Mouse (Mus musculus) erythroblast, embryonic 14.5 days (primary cell): ENCODE measurements around the gene Acer3. TPM values are rescaled to one million over a fixed set of nuclear protein-coding genes. Genes with fewer than 3 reads are reported as not detected.

Experiments used
- H3K27me3 ChIP-seq: 2 replicates; pipeline ENCODE4 v1.6.1; 2012; ENCODE audit warnings: inconsistent platforms; ENCODE audit not compliant: control insufficient read depth
- H3K36me3 ChIP-seq: 2 replicates; pipeline ENCODE4 v1.6.1; 2012; ENCODE audit warnings: mild to moderate bottlenecking, inconsistent platforms; ENCODE audit not compliant: control insufficient read depth
- H3K4me1 ChIP-seq: 2 replicates; pipeline ENCODE4 v1.6.1; 2012; ENCODE audit warnings: inconsistent platforms; ENCODE audit not compliant: control insufficient read depth
- H3K4me3 ChIP-seq: replicated peaks from 2 replicates; pipeline ENCODE3; 2012; ENCODE audit warnings: moderate library complexity, mild to moderate bottlenecking, inconsistent platforms
- H3K9me3 ChIP-seq: 2 replicates; pipeline ENCODE4 v1.6.1; 2012; ENCODE audit warnings: low read length, inconsistent platforms, mixed read lengths; ENCODE audit not compliant: control insufficient read depth
- GATA1 ChIP-seq: IDR thresholded peaks from 2 replicates; pipeline ENCODE4 v1.6.1; 2012; ENCODE audit warnings: low read length, inconsistent platforms, mixed read lengths
- TAL1 ChIP-seq: IDR thresholded peaks from 3 replicates; pipeline ENCODE4 v1.6.1; 2012; ENCODE audit warnings: low read length, inconsistent platforms, mixed read lengths
- polyA plus RNA-seq: library from polyadenylated mRNA; stranded (reverse); fragments of >175 nt; gene quantifications from 2 replicates; pipeline ENCODE4 v1.2.3, GENCODE M21; 2012

Gene Acer3
- polyA plus RNA-seq, 1 experiment, result 0.15 TPM

DNA sequence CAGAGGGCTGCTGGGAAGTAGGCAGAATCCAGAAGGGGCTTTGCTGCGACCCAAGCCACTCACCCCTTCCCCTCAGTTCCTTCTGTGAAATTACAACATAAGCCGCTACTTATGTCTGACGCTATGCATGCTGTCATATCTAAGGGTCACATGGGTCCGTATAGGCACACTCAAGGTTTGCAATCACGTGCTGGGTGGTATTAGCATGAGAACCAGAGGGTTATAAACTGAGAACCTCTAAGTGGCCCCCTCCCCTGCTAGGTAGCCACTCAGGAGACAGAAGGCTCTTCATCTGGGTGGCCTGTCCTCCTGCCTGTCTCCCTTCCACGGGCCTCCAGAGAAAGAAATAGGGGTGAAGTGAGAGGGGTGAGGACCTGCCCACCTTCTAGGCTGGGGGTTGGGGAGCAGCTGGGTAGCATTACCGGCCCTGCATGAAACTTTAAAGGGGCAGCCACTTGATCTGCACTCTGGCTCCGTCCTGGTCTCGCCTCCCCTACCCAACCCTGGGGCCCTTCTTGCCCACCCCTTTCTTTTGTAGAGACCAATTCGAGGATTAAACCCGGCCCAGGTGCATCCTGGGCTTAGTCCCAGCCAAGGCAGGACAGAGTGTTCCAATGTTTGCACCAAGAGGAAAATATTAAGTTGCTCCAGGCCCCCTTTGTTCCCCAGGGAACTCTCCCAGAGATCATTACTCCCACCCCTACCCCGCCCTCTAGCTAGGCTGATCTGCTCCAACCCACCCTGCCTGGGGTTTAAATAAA, 33.3 kb upstream of the Acer3 start:
- Histone ChIP-seq H3K4me1 (no peaks in the 10 kb centered on the region), H3K4me3 (no peak overlapping the region), H3K9me3 (no peaks in the 10 kb centered on the region), H3K27me3 (peaks cover 22% of the 10 kb centered on the region), H3K36me3 (peaks cover 2% of the 10 kb centered on the region; the same call in 1 of the 2 replicates)
- no peak for TF ChIP-seq TAL1
- TF ChIP-seq GATA1, result no peak

DNA sequence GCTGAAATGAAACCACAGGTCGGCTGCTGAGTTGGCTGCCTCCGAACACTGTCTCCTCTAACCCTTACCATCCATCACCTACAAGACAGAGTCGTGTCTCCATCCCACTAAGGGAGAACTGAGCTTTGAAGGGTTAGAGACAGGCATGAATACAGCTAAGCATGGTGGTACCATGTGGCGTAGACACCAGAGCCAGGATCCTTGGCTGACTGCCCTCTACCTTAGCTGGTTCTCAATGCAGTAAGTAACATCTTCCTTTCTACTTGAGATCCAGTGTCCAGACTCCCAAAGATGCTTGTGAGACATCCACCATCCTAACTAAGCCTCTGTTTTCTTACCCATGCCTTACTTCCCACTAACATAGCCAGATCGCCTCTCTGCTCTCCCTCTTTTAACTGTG, 32.6 kb upstream of the Acer3 start:
- no peak for TF ChIP-seq TAL1
- no peak for TF ChIP-seq GATA1
- H3K9me3 ChIP-seq, result no peaks in the 10 kb centered on the region

DNA sequence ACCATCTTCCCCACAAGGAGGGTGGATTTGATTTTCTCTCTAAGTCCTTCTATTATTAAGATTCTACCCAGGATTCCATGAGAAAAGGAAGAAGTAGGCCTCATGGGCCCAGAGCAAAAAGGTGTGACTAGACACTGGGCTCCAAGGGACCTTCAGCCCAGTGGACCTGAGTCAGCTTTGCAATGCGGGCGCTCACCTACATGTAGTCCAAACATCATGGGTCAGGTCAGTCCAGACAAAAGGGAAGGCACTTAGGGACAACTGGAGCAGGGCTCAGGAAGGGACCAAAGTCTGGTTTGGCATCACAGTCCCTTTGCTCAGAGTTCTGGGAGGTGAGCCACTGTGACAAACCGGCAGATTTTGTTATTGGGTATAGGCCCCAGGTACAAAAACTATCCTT, 30.5 kb upstream of the Acer3 start:
- TF ChIP-seq TAL1, result no peak
- no peak for TF ChIP-seq GATA1

More for the DNA sequence above, 32.6 kb upstream of the Acer3 start:
- Histone ChIP-seq H3K36me3 (peaks cover 2% of the 10 kb centered on the region; the same call in 1 of the 2 replicates), H3K4me3 (no peak overlapping the region), H3K4me1 (no peaks in the 10 kb centered on the region), H3K27me3 (peaks cover 15% of the 10 kb centered on the region)

DNA sequence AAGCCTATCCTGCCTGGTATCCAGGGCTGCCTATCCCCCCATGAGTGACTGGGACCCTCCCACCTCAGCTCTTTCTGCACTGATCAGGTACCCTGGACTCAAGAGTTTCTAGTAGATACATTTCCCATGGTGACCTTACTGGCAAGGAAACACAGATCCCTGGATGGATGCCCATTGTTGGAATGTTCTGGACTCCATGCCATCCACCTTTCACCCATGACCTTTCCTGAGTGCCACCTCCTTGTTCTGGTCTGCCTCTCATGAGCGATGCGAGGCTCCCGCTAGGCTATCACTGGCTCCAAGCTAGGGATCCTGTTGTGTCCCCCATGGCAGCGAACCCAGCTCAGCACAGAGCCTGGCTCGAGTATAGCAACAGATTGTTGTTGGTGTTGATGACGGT, 28.8 kb upstream of the Acer3 start:
- Histone ChIP-seq H3K4me1 (peaks cover under 1% of the 10 kb centered on the region; the same call in 1 of the 2 replicates), H3K27me3 (peaks cover 7% of the 10 kb centered on the region), H3K9me3 (no peaks in the 10 kb centered on the region), H3K4me3 (no peak overlapping the region), H3K36me3 (peaks cover 2% of the 10 kb centered on the region; the same call in 1 of the 2 replicates)
- TF ChIP-seq TAL1 (no peak), GATA1 (no peak)

More for the DNA sequence above, 30.5 kb upstream of the Acer3 start:
- Histone ChIP-seq H3K27me3 (no peaks in the 10 kb centered on the region), H3K9me3 (no peaks in the 10 kb centered on the region), H3K4me3 (no peak overlapping the region), H3K4me1 (no peaks in the 10 kb centered on the region), H3K36me3 (peaks cover 2% of the 10 kb centered on the region; the same call in 1 of the 2 replicates)

DNA sequence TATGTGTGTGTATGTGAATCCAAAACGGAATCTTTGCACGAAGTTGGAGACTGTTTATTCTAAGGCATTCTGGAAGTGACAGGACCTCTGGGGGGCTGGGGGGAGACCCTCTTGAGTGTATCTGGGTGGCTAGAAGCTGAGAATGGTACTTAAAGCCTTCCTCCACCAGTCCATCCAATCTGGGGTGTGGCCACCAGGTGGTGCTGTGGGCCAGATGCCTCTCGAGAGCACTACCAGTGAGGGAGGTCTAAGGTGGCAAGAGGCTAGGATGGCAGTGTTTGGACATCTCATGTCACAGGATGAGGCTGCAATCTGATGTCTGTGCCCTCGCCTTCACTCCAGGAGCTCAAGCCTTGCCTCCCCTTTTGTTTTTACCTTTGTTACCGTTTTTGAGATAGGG, 28.1 kb upstream of the Acer3 start:
- Histone ChIP-seq H3K27me3 (peaks cover 11% of the 10 kb centered on the region), H3K4me3 (no peak overlapping the region), H3K4me1 (peaks cover 7% of the 10 kb centered on the region), H3K36me3 (peaks cover 2% of the 10 kb centered on the region; the same call in 1 of the 2 replicates), H3K9me3 (no peaks in the 10 kb centered on the region)
- no peak for TF ChIP-seq TAL1
- no peak for TF ChIP-seq GATA1

DNA sequence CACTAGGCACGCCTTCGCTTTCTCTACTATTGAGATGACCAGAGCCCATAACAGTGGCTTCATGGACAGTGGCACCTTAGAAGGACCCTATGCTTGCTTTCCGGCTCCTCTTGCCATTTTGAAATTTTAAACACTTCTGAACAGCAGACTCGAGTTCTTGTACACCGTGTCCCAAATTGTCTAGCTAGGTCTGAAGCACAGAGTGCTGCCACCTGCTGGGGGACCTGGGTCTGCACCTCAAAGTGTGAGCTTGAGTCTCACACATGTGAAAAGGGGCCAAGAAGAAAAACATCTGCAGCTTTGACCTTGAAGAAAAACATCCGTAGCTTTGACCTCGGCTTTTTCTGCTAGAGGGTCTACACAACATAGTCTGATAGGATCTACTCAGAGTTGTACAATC, 27.0 kb upstream of the Acer3 start:
- Histone ChIP-seq H3K4me3 (no peak overlapping the region), H3K4me1 (peaks cover 13% of the 10 kb centered on the region), H3K27me3 (peaks cover 11% of the 10 kb centered on the region), H3K9me3 (no peaks in the 10 kb centered on the region), H3K36me3 (peaks cover 2% of the 10 kb centered on the region; the same call in 1 of the 2 replicates)
- TF ChIP-seq TAL1 (no peak), GATA1 (no peak)

DNA sequence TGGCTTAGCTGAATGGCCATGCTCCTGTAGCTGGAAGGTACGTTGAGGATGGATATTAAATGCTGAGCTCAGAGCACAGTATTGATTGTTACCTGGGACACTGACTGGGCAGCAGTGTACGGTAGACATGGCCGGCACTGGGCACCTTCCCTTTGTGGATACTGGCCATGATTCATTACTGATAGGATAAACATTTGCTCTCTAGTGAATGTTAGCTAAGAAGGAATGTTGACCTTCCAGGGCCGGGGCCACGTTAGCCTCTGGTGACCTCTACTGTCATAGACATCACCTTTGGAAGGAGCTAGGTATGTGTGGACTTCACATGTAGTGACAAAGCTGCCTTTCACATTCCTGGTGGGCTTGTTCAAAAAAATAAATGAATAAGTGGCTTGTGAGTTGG, 26.5 kb upstream of the Acer3 start:
- Histone ChIP-seq H3K36me3 (peaks cover 2% of the 10 kb centered on the region; the same call in 1 of the 2 replicates), H3K4me3 (no peak overlapping the region), H3K4me1 (peaks cover 19% of the 10 kb centered on the region), H3K27me3 (peaks cover 11% of the 10 kb centered on the region), H3K9me3 (no peaks in the 10 kb centered on the region)
- no peak for TF ChIP-seq GATA1
- no peak for TF ChIP-seq TAL1

DNA sequence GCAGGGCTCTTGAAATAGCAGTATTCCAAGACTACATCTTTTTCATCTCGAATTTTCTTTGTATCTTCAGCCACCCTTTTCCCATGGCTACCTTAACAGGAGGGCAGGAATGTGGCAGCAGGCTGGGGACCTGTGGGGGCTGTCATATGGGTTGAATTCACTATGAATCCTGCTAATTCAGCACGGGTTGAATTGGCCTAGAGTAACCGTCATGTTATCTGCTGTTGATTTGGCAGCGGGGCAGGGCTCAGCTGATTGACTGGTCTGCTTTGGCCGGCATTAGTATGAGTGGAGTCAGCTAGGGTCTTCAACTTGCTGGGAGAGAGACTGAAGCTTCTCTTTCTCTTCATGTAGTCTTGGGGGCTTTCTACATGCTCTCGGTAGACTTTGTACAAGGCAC, 24.0 kb upstream of the Acer3 start:
- Histone ChIP-seq H3K36me3 (no peaks in the 10 kb centered on the region), H3K4me3 (no peak overlapping the region), H3K4me1 (peaks cover 42% of the 10 kb centered on the region), H3K9me3 (no peaks in the 10 kb centered on the region), H3K27me3 (peaks cover 11% of the 10 kb centered on the region)
- TF ChIP-seq GATA1 (no peak), TAL1 (no peak)

DNA sequence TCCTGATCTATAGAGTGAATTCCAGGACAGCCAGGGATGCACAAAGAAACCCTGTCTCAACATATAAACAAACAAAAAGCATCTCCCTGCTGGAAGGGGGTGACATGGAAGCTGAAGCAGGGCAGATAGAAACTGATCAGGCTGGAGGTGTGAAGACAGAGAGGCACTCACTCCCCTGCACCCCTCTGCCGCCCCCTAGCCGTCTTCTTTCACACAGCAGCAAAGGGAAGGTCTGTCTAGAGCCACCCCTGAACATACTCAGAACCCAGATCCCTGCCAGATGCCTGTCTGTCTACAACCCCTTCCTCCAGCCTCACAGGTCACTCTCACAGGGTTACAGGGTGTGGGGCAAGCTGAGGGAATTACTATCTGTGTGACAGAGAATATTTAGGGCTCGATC, 23.4 kb upstream of the Acer3 start:
- Histone ChIP-seq H3K4me1 (peaks cover 44% of the 10 kb centered on the region), H3K27me3 (peaks cover 11% of the 10 kb centered on the region), H3K36me3 (no peaks in the 10 kb centered on the region), H3K4me3 (no peak overlapping the region), H3K9me3 (no peaks in the 10 kb centered on the region)
- TF ChIP-seq GATA1 (no peak), TAL1 (no peak)

DNA sequence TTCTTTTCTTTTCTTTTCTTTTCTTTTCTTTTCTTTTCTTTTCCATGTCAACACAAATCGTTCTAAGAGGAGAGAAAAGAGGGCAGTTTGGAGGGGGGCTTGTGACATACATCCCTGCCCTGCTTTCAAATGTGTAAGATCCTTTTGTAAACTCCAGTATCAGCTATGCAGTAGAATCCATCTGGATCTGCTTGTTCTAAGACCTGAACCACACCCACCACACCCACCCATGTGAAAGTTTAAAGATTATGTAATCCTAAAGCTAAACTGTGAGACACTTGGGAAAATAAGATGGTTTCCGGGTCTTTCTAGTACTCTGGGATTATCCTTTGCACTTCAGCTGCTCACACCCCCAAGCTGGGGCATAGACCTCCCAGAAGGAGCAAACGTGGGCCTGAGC, 21.2 kb upstream of the Acer3 start:
- Histone ChIP-seq H3K4me1 (peaks cover 44% of the 10 kb centered on the region), H3K36me3 (no peaks in the 10 kb centered on the region), H3K4me3 (no peak overlapping the region), H3K9me3 (no peaks in the 10 kb centered on the region), H3K27me3 (peaks cover 11% of the 10 kb centered on the region)
- TF ChIP-seq TAL1 (no peak; the same call in 2 of the 3 replicates), GATA1 (no peak)
